Mouse (Mus musculus) limb, embryonic 11.5 days (tissue): Measurements from ENCODE around the gene Ccdc146. TPM values are rescaled to one million over a fixed set of nuclear protein-coding genes. Genes with fewer than 3 reads are reported as not detected.
"Not testable (repeated sequence)": the region's sequence is repeated elsewhere in the genome, so short reads cannot be mapped to it uniquely, and the experiment has no call there.

ENCODE experiments used
- ATAC-seq: fragments of 200-750 bp; cut with Nextera tagmentation; 2 replicates; pipeline ENCODE4 v1.8.0; 2017; ENCODE audit warnings: low read depth; ENCODE audit not compliant: insufficient number of reproducible peaks, low FRiP score, low TSS enrichment
- DNase-seq: peaks from one replicate; pipeline ENCODE4 v3.0.0-alpha.2; 2015; ENCODE audit warnings: low spot score
- H3K27ac ChIP-seq: fragments of 300-500 bp; sonication (generic); replicated peaks from 2 replicates; pipeline ENCODE4 v1.5.1; 2014; ENCODE audit warnings: low read depth, mild to moderate bottlenecking, low read length
- H3K27me3 ChIP-seq: fragments of 300-500 bp; sonication (generic); 2 replicates; pipeline ENCODE4 v1.6.1; 2014; ENCODE audit warnings: mild to moderate bottlenecking, low read length, mixed read lengths; ENCODE audit not compliant: control insufficient read depth, insufficient read depth
- H3K36me3 ChIP-seq: fragments of 300-500 bp; sonication (generic); 2 replicates; pipeline ENCODE4 v1.6.1; 2014; ENCODE audit warnings: mild to moderate bottlenecking, low read length, moderate library complexity, mixed read lengths; ENCODE audit not compliant: control insufficient read depth, insufficient read depth
- H3K4me1 ChIP-seq: fragments of 300-500 bp; sonication (generic); 2 replicates; pipeline ENCODE4 v1.6.1; 2014; ENCODE audit warnings: low read length, mixed read lengths; ENCODE audit not compliant: control insufficient read depth, insufficient read depth
- H3K4me2 ChIP-seq: fragments of 300-500 bp; sonication (generic); 2 replicates; pipeline ENCODE4 v1.6.1; 2014; ENCODE audit warnings: low read depth, mild to moderate bottlenecking, moderate library complexity; ENCODE audit not compliant: severe bottlenecking
- H3K4me3 ChIP-seq: fragments of 300-500 bp; sonication (generic); 2 replicates; pipeline ENCODE4 v1.5.1; 2014; ENCODE audit warnings: low read depth, low read length
- H3K9ac ChIP-seq: fragments of 300-500 bp; sonication (generic); 2 replicates; pipeline ENCODE4 v1.6.1; 2014; ENCODE audit warnings: mild to moderate bottlenecking, low read length
- H3K9me3 ChIP-seq: fragments of 300-500 bp; sonication (generic); 2 replicates; pipeline ENCODE4 v1.6.1; 2016; ENCODE audit warnings: low read length; ENCODE audit not compliant: control insufficient read depth
- WGBS: fragments of 180-500 bp; shearing (Covaris S2); extraction: QIAGEN DNeasy Blood & Tissue Kit; methylation state at CpG from one replicate; pipeline ENCODE4 v1.1.7; 2014; 5-methylcytosine and 5-hydroxymethylcytosine counted together
- polyA plus RNA-seq: library from polyadenylated mRNA; unstranded; fragments of >200 nt; fragmentation: Nextera tagmentation; extraction: Ambion mirVana; gene quantifications from 2 replicates; pipeline ENCODE4 v1.2.1, GENCODE M21; 2014

The Ccdc146 gene
- polyA plus RNA-seq, 1 experiment from 2014 or later: not detected

DNA sequence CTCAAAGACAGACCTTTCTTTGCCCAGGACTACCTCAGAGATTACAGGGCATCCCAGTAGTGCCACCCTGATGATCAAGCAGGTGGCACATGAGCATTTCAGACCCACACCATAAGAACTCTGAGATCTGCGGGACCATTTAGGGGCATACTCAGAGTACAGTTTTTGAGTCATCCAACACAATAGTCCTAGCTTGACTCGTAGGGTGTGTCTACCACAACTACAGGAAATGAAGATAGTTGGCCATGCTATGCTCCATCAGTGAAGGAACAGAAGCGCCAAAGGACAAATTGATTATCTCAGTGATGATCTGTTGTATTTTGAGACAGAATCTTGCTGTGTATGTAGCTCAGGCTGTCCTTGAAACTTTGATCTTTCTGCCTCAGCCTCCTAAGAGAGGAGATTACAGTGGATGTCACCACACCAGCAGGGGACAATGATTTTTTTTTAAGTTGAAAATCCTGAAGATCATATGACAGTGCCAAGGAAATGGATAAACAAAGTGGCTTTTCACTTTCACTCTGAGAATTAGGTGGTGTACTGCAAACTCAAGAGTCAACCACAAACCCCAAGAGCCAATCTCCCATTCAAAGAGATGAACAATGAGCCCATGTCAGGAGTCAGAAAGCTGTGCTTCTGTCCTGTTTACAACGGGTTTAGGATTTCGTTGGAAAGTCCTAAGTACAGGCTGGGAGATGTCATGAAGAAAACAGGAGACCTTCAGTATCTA lies 54.1 kb downstream of the Ccdc146 start:
- H3K9me3 ChIP-seq: no peaks in the 10 kb centered on the region
- 0 out of 2 replicates have a peak, but pooled peaks cover 5% of the 10 kb centered on the region for H3K27me3 ChIP-seq
- H3K4me2 ChIP-seq: no peak overlapping the region
- H3K9ac ChIP-seq: no peak overlapping the region
- no peak for ATAC-seq
- WGBS: 86% methylated on average over 5 of the region's 5 CpGs
- no peaks in the 10 kb centered on the region for H3K36me3 ChIP-seq
- no peak overlapping the region for H3K27ac ChIP-seq
- DNase-seq: no peak
- H3K4me3 ChIP-seq: no peak overlapping the region
- H3K4me1 ChIP-seq: no peaks in the 10 kb centered on the region

GRCm38 (mm10) chr5:21367514-21367913 lies 57.0 kb downstream of the Ccdc146 start:
- Histone ChIP-seq H3K4me2 (no peak overlapping the region), H3K9me3 (no peaks in the 10 kb centered on the region), H3K27me3 (no peaks in the 10 kb centered on the region), H3K9ac (no peak overlapping the region), H3K4me1 (no peaks in the 10 kb centered on the region), H3K27ac (no peak overlapping the region), H3K4me3 (no peak overlapping the region), H3K36me3 (no peaks in the 10 kb centered on the region)
- ATAC-seq: no peak
- no peak for DNase-seq
- WGBS: 60% methylated on average over 2 of the region's 2 CpGs

- ATAC-seq: no peak
- WGBS: 58% methylated on average over 4 of the region's 4 CpGs
- Histone ChIP-seq H3K27me3 (no peaks in the 10 kb centered on the region), H3K9me3 (no peaks in the 10 kb centered on the region), H3K27ac (no peak overlapping the region), H3K36me3 (no peaks in the 10 kb centered on the region), H3K9ac (no peak overlapping the region), H3K4me1 (no peaks in the 10 kb centered on the region), H3K4me2 (no peak overlapping the region), H3K4me3 (no peak overlapping the region)
- DNase-seq: no peak
Measured at GRCm38 (mm10) chr5:21366338-21367053, 58.0 kb downstream of the Ccdc146 start.

DNA sequence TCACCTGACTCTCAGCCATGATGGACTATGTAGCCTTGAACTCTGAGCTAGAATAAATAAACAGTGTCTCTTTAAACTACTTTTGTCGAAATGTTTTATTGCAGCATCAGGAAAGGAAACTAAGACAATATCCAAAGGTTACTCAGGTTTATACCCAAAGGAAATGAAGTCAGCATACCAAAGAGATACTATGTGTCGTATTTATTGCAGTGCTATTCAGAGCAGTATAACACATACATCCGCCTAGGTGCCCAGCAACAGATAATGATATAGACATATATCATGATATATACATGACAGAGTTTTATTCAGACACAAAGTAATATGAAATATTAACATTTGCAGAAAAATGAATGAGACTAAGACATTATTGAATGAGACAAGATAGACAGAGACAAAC lies 61.1 kb downstream of the Ccdc146 start:
- Histone ChIP-seq H3K27me3 (no peaks in the 10 kb centered on the region), H3K4me2 (no peak overlapping the region), H3K4me3 (no peak overlapping the region), H3K27ac (no peak overlapping the region), H3K4me1 (no peaks in the 10 kb centered on the region), H3K9ac (no peak overlapping the region), H3K36me3 (no peaks in the 10 kb centered on the region), H3K9me3 (no peaks in the 10 kb centered on the region)
- no peak for ATAC-seq
- no peak for DNase-seq
- 85% methylated on average over 3 of the region's 3 CpGs for WGBS

DNA sequence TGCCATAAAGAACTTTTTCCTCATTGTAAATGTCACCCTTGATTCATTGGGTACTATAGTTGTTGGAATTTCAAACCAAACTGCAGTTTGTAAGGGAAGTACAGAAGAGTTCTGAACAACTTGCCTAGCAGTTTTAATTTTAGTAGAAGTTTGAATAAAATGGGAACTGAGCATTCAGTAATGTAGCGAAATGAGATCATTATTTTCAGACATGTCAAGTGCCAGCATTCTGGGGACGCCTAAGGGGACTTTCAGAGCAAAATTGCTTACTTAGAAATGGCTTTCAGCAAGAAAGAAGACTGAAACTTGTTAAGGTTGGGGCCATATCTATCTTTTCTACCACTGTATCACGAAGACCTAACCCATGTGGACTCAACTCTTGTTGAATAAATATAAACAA lies 65.8 kb downstream of the Ccdc146 start:
- Histone ChIP-seq H3K27ac (no peak overlapping the region), H3K36me3 (no peaks in the 10 kb centered on the region), H3K27me3 (no peaks in the 10 kb centered on the region), H3K4me2 (no peak overlapping the region), H3K9me3 (no peaks in the 10 kb centered on the region), H3K9ac (no peak overlapping the region), H3K4me1 (no peaks in the 10 kb centered on the region), H3K4me3 (no peak overlapping the region)
- ATAC-seq (no peak), DNase-seq (no peak)
- 73% methylated on average over 3 of the region's 3 CpGs for WGBS

- DNase-seq: no peak
- no peak overlapping the region for H3K9ac ChIP-seq
- no peaks in the 10 kb centered on the region for H3K36me3 ChIP-seq
- no peaks in the 10 kb centered on the region for H3K9me3 ChIP-seq
- ATAC-seq: no peak
- no peak overlapping the region for H3K4me2 ChIP-seq
- no peaks in the 10 kb centered on the region for H3K27me3 ChIP-seq
- no peak overlapping the region for H3K27ac ChIP-seq
- H3K4me1 ChIP-seq: no peaks in the 10 kb centered on the region
- no peak overlapping the region for H3K4me3 ChIP-seq
Measured at GRCm38 (mm10) chr5:21351678-21352077, 72.8 kb downstream of the Ccdc146 start.

DNA sequence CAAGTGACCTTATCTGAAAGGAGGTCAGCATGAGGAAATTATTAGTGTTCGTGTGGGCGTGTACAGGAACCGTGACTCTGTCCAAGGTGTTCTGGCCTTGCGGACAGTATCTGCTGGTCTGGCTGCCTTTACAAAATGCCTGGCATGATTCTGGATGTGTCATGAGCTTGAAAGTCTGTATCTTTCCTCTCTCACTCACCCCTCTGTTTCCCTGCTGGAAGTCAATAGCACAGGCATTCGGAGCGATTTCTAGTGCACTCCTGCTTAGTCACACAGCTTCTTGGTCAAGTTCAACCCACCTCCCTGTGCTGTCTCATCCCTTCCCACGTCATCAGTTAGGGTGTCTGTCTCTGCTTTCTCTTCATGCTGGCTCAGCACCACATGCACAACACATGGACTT lies 76.1 kb downstream of the Ccdc146 start:
- WGBS: 87% methylated on average over 7 of the region's 7 CpGs
- H3K9ac ChIP-seq: no peak overlapping the region
- H3K9me3 ChIP-seq: no peaks in the 10 kb centered on the region
- H3K4me1 ChIP-seq: no peaks in the 10 kb centered on the region
- no peak for ATAC-seq
- H3K4me2 ChIP-seq: no peak overlapping the region
- no peaks in the 10 kb centered on the region for H3K36me3 ChIP-seq
- H3K27ac ChIP-seq: no peak overlapping the region
- no peaks in the 10 kb centered on the region for H3K27me3 ChIP-seq
- no peak overlapping the region for H3K4me3 ChIP-seq
- no peak for DNase-seq

DNA sequence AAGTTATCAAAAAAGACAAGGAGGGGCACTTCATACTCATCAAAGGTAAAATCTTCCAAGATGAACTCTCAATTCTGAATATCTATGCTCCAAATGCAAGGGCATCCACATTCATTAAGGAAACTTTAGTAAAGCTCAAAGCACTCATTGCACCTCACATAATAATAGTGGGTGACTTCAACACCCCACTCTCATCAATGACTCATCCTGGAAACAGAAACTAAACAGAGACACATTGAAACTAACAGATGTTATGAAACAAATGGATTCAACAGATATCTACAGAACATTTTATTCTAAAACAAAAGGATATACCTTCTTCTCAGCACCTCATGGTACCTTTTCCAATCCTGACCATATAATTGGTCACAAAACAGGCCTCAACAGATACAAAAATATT lies 82.2 kb downstream of the Ccdc146 start:
- not testable (repeated sequence) for H3K36me3 ChIP-seq, H3K4me2 ChIP-seq, H3K4me1 ChIP-seq, H3K4me3 ChIP-seq, DNase-seq, H3K9me3 ChIP-seq, H3K9ac ChIP-seq, H3K27ac ChIP-seq, ATAC-seq, H3K27me3 ChIP-seq
